Mouse (Mus musculus) mouse trophoblast stem cell (cell line): ENCODE measurements around the gene Slc11a1.
"Not testable (repeated sequence)": the region's sequence is repeated elsewhere in the genome, so short reads cannot be mapped to it uniquely, and the experiment has no call there.

Source experiments
- in situ Hi-C, 2 experiments: fragments of 300-500 bp; cut with MseI, MboI; formaldehyde crosslinking; loops; 2 replicates in 1 of 2; 3 replicates in 1 of 2; pipeline ENCODE4 v1.15.1; 2025

The Slc11a1 gene

GRCm38 (mm10) chr1:74374980-74375379 is at the start of gene Slc11a1:
TSS of gene Slc11a1 (plus strand) at chr1:74375195.
- in situ Hi-C loops = no loop called here

GRCm38 (mm10) chr1:74326916-74327315 is 48.1 kb upstream of the Slc11a1 start:
- in situ Hi-C loops = not testable (repeated sequence)

- in situ Hi-C loops = no loop called here
Measured at GRCm38 (mm10) chr1:74329899-74330431, 45.0 kb upstream of the Slc11a1 start.

DNA sequence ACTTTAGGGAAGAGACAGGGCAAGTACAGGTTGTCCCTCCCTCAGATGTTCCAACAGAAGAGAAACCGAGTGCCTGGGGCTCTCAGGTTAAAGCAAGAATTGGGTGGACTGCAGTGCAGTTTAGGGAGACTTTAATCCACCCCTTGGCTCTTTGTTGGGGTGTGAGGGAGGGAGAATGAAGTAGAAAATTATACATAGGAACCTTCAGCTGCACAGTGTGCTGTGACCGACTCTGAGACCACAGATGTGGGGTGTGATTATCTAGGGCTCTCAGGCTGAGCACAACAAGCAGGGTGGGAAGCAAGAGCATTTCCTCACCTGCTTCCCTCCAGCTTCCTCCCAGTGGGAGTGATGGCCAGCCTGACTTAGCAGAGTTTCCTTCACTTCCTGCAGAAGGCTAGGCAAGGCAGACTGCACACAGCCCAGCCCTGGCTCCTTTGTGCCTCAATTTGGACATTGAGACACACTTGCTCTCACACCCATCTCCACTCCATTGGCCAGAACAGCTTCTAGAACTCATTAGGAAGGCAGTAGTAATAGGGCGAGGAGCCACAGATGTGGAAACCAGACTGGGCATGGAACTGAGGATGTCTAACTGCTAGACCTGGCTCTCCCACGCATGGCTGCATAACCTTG is 43.8 kb upstream of the Slc11a1 start:
- in situ Hi-C loops = no loop called here

GRCm38 (mm10) chr1:74332241-74332763 is 42.7 kb upstream of the Slc11a1 start:
- in situ Hi-C loops = no loop called here

- in situ Hi-C loops = no loop called here
Measured at GRCm38 (mm10) chr1:74332930-74333329, 42.1 kb upstream of the Slc11a1 start.

- in situ Hi-C loops = no loop called here
Measured at GRCm38 (mm10) chr1:74334607-74335006, 40.4 kb upstream of the Slc11a1 start.

GRCm38 (mm10) chr1:74335033-74335432 is 40.0 kb upstream of the Slc11a1 start:
- in situ Hi-C loops = no loop called here

DNA sequence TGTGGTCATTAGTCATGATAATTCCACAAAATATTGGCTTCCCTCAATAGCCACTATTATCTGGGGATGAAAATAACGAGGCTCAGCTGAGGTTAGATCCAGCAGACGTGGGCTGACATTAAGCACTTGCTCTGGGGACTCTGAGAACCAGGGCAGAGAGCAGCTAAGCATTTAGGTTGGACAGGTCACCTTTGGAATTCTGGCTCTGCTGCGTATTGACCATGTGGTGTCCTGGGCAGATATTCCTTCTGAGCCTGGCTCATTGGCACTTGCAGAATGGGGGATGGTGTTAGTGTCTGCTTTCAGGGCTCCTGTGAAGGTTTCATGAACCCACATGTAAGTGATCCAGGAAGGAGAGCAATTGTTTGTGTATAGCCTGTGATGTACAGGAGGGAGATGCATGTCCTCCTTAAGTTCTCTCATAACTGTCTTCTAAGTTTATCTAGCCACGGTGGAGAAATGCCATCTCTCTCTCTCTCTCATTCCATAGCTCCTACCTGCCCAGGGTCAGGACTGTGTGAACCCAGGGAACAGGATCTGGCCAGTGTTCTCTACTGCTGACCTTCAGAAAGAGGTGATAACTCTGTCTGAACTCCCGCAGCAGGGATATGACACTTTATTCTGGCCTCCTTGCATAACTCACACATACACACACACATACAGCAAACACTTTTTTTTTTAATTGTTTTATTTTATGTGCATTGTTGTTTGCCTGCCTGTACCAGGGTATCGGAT is 39.4 kb upstream of the Slc11a1 start:
- in situ Hi-C loops = no loop called here

GRCm38 (mm10) chr1:74337241-74337771 is 37.7 kb upstream of the Slc11a1 start:
- in situ Hi-C loops = no loop called here

GRCm38 (mm10) chr1:74338013-74338412 is 37.0 kb upstream of the Slc11a1 start:
- in situ Hi-C loops = no loop called here

DNA sequence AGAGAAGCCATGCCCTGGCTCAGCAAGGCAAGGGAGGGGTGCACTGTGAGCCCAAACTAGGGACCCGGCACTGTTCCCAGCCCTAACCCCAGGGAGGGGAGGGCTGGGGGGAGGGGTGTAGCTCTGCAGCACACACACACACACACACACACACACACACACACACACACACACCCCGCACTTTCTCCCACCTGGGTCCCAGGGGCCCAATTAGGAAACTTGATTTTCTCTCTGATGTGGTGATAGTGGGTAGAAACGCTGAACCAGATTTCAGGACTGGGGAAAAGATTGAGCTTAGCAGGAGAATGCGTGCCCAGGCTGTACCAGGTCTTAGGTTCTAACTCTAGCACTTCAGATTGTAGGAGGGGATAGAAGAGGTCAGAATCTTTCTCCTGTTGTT is 36.4 kb upstream of the Slc11a1 start:
- in situ Hi-C loops = no loop called here

GRCm38 (mm10) chr1:74339917-74340316 is 35.1 kb upstream of the Slc11a1 start:
- in situ Hi-C loops = no loop called here

- in situ Hi-C loops = no loop called here
Measured at GRCm38 (mm10) chr1:74340361-74340764, 34.6 kb upstream of the Slc11a1 start.

DNA sequence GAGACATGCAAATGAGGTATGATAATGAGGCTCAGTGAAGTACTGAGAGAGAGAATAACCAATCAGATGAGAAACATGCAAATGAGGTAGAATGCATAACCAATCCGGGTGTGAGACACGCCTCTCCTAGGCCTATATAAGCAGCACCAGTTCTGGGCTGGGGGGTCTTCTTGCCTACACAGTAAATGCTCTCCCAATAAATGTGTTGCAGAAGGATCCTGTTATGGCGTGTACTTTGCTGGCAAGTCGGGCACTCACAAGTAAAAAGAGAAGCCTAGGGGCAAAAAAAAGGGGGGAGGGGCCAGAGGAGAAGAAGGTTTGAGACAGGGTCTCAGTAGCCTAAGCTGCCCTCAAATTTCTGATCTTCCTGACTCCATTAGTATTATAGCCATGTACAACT is 34.0 kb upstream of the Slc11a1 start:
- in situ Hi-C loops = not testable (repeated sequence)

DNA sequence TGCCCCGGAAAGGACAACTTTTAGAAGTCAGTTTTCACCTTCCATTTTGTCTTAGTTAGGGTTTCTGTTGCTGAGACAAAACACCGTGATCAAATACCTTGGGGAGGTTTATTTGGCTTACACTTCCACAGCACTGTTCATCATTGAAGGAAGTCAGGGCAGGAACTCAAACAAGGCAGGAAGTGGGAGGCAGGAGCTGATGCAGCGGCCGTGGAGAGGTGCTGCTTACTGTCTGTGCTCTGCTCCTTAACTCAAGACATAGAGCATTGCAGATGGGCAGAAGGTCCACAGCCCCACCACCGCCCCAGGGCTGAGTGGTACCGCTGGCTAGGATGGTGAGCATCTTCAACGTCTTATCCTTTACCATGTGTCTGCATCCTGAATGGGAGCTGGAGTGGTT is 33.1 kb upstream of the Slc11a1 start:
- in situ Hi-C loops = no loop called here

GRCm38 (mm10) chr1:74342308-74342707 is 32.7 kb upstream of the Slc11a1 start:
- in situ Hi-C loops = no loop called here

DNA sequence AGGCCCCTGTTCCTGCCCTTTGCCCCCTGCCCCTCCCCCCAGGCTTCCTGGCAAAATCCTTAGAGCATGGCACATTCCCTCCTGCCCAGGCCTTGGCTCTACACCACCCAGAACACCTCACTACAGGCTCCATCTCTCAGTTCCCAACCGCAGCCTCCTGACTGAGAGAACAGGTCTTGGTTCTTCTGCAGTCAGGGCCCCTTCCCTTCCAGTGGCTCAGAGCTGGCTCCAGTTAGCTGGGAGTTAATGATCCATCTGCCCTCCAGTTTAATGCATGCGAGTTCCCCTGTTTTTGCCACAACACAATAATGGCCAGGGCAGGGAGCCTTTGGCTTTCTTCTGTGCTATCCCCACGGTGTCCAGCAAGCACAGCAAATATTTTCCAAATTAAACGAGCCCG is 31.8 kb upstream of the Slc11a1 start:
- in situ Hi-C loops = no loop called here

GRCm38 (mm10) chr1:74344163-74344916 is 30.7 kb upstream of the Slc11a1 start:
- in situ Hi-C loops = no loop called here

- in situ Hi-C loops = no loop called here
Measured at GRCm38 (mm10) chr1:74351185-74351769, 23.7 kb upstream of the Slc11a1 start.

GRCm38 (mm10) chr1:74352532-74353096 is 22.4 kb upstream of the Slc11a1 start:
- in situ Hi-C loops = no loop called here
